Mouse (Mus musculus) ES-E14 (cell line): ENCODE measurements around the gene Mthfd2l. TPM values are rescaled to one million over a fixed set of nuclear protein-coding genes. Genes with fewer than 3 reads are reported as not detected.

Experiments
- DNase-seq: peaks from one replicate; pipeline ENCODE4 v3.0.0-alpha.2; 2013; ENCODE audit warnings: low read depth, low spot score
- H3K27ac ChIP-seq: 2 replicates; pipeline ENCODE4 v1.5.1; 2012; ENCODE audit warnings: low read depth, mild to moderate bottlenecking, low read length, moderate library complexity, mixed read lengths; ENCODE audit not compliant: poor library complexity, insufficient read depth, severe bottlenecking
- H3K36me3 ChIP-seq: 2 replicates; pipeline ENCODE4 v1.6.1; 2012; ENCODE audit warnings: mild to moderate bottlenecking, low read length, moderate library complexity, mixed read lengths; ENCODE audit not compliant: control insufficient read depth, poor library complexity, insufficient read depth, severe bottlenecking
- H3K4me1 ChIP-seq, 2 experiments: fragments of 150-350 bp in 1 of 2; sonication (generic) in 1 of 2; 2 replicates each; pipeline ENCODE4 v1.6.1; 2012; ENCODE audit warnings: low read length in 2 of 2, mild to moderate bottlenecking in 1 of 2, mixed read lengths in 1 of 2; ENCODE audit not compliant: control insufficient read depth in 2 of 2, insufficient read depth in 2 of 2, poor library complexity in 1 of 2
- H3K4me3 ChIP-seq, 2 experiments: fragments of 150-350 bp in 1 of 2; sonication (generic) in 1 of 2; 2 replicates each; pipeline ENCODE4 v1.5.1; 2012; ENCODE audit warnings: low read length in 2 of 2, low read depth in 1 of 2, mild to moderate bottlenecking in 1 of 2, mixed read lengths in 1 of 2; ENCODE audit not compliant: insufficient read depth in 1 of 2, poor library complexity in 1 of 2, severe bottlenecking in 1 of 2
- H3K9ac ChIP-seq: 2 replicates; pipeline ENCODE4 v1.6.1; 2012; ENCODE audit warnings: low read depth, mild to moderate bottlenecking, low read length, mixed read lengths; ENCODE audit not compliant: poor library complexity, insufficient read depth, severe bottlenecking
- H3K9me3 ChIP-seq: fragments of 150-350 bp; sonication (generic); 2 replicates; pipeline ENCODE4 v1.6.1; 2012; ENCODE audit warnings: low read depth, mild to moderate bottlenecking, low read length; ENCODE audit not compliant: control insufficient read depth, insufficient read depth
- CHD2 ChIP-seq: IDR thresholded peaks from 2 replicates; pipeline ENCODE4 v1.6.1; 2014; ENCODE audit warnings: mild to moderate bottlenecking, low read depth, low read length, inconsistent platforms
- HCFC1 ChIP-seq: IDR thresholded peaks from 2 replicates; pipeline ENCODE4 v1.6.1; 2012; ENCODE audit warnings: low read length, inconsistent platforms, borderline replicate concordance; ENCODE audit not compliant: insufficient read depth
- MAFK ChIP-seq: IDR thresholded peaks from 2 replicates; pipeline ENCODE4 v1.6.1; 2014; ENCODE audit warnings: mild to moderate bottlenecking, low read depth, low read length, inconsistent platforms; ENCODE audit not compliant: insufficient read depth
- ZC3H11A ChIP-seq: IDR thresholded peaks from 2 replicates; pipeline ENCODE4 v1.6.1; 2012; ENCODE audit warnings: low read depth, mild to moderate bottlenecking, inconsistent platforms, low read length, borderline replicate concordance
- ZNF384 ChIP-seq: IDR thresholded peaks from 2 replicates; pipeline ENCODE4 v1.6.1; 2012; ENCODE audit warnings: low read depth, low read length, inconsistent platforms
- in situ Hi-C, 2 experiments: fragments of 600-800 bp; cut with MboI; formaldehyde crosslinking; loops; one replicate each; pipeline ENCODE4 v1.15.1; 2025; ENCODE audit warnings: low sequenced_read_pairs in 2 of 2, inconsistent platforms in 1 of 2; ENCODE audit not compliant: unreplicated experiment in 2 of 2
- total RNA-seq: library from RNA; depleted of rRNA; stranded (reverse); fragments of 300-350 nt; gene quantifications from 2 replicates; pipeline ENCODE4 v1.2.3, GENCODE M21; 2012

Gene Mthfd2l
- total RNA-seq, 1 experiment, result 4.0 TPM

DNA sequence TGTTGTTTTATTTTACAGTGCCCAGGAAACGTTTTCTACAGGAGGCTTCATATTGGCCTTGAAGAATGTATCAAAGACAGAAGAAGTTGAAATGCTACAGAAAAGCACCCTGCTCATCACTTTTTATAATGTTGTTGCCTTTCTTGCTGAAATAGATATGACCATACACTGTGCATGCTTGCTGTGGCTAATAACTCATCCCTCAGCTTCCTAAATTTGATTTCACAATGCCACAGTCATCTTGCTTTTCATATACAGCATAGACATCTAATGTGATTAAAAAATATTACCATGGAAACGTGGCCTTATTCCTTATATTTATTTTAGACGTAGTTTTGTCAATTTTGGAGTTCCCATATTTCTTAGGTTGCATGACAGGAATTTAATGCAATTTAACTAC is 33.5 kb upstream of the Mthfd2l start:
- H3K36me3 ChIP-seq, result no peaks in the 10 kb centered on the region
- H3K4me3 ChIP-seq, result no peak overlapping the region
- no peaks in the 10 kb centered on the region for H3K9me3 ChIP-seq
- H3K9ac ChIP-seq, result no peak overlapping the region
- no peak overlapping the region for H3K27ac ChIP-seq
- in situ Hi-C loops, result no loop called here
- DNase-seq, result no peak
- TF ChIP-seq MAFK, result no peak
- H3K4me1 ChIP-seq, result no peaks in the 10 kb centered on the region

DNA sequence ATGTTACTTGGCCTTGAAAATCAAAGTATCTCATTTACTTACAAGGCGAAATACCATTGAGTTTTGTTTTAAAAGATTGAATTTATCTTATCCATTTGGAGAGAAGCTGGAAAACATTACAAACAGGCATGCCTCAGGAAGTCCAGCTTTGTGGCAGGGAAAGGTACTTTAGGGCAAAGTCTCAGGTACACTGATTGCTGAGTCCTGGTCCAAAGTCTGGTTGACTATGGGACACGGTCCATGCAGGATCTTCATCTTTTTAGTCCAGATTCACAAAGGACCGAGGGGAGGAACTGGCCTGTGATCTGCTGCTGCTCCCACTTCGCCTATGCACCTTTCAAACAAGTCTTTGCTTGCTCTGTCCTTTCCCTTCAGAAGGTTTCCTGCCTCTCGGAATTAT is 31.6 kb upstream of the Mthfd2l start:
- TF ChIP-seq ZNF384 (no peak), CHD2 (no peak), ZC3H11A (no peak), HCFC1 (no peak), MAFK (no peak)
- in situ Hi-C loops, result no loop called here

DNA sequence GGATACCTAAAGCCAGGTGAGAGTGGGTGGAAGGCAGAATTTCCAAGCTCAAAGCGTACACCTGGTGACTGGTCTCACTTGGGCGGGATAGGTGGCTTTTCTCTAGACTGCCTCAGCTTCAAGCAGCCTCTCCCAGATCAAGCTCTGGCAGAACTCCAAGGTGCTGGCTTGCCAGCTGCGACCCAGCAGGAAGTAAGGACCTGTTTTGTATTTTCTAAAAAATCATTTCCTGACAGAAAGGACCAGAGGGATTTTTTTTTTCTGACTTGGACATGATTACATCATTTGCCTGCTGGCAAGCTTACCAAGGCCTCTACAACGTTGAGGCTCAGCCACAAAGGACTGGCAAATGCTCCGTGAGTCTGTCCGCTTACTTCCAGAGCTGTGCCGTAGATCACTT is 30.8 kb upstream of the Mthfd2l start:
- in situ Hi-C loops, result loop anchor here (25.0 kb wide), 2 partner anchors 238 to 688 kb away; partner anchors contain the start of gene Cox18 (in 1 of the 2)

More for the DNA sequence above, 31.6 kb upstream of the Mthfd2l start:
- DNase-seq, result no peak
- H3K4me1 ChIP-seq, result no peaks in the 10 kb centered on the region
- H3K27ac ChIP-seq, result no peak overlapping the region
- H3K36me3 ChIP-seq, result no peaks in the 10 kb centered on the region
- no peaks in the 10 kb centered on the region for H3K9me3 ChIP-seq
- H3K4me3 ChIP-seq, result no peak overlapping the region
- H3K9ac ChIP-seq, result no peak overlapping the region

DNA sequence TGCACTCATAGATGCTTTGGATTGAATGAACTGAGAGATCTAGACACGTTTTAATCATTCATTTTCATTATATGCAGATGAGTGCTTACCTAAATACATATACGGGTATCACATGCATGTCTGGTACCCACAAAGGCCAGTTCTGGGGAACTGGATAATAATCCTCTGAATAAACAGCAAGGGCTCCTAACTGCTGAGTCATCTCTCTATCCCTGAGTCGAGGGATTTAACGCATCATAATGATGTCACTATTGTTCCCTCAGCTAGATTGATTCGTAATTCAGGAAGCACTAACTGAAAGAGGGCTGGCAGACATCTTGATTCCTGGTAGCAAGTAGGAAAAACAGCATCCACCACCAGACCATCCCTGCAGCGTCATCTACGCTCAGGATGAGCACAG is 30.2 kb upstream of the Mthfd2l start:
- Histone ChIP-seq H3K4me1 (no peaks in the 10 kb centered on the region), H3K9ac (no peak overlapping the region), H3K27ac (no peak overlapping the region), H3K36me3 (no peaks in the 10 kb centered on the region), H3K4me3 (no peak overlapping the region), H3K9me3 (no peaks in the 10 kb centered on the region)
- TF ChIP-seq CHD2 (no peak), ZNF384 (no peak), MAFK (peak; percentile 73)
- in situ Hi-C loops, result loop anchor here (25.0 kb wide), 2 partner anchors 238 to 688 kb away; partner anchors contain the start of gene Cox18 (in 1 of the 2)
- no peak for DNase-seq

More for the DNA sequence above, 30.8 kb upstream of the Mthfd2l start:
- TF ChIP-seq ZNF384 (no peak), CHD2 (no peak), ZC3H11A (no peak), MAFK (no peak), HCFC1 (no peak)
- Histone ChIP-seq H3K4me3 (no peak overlapping the region), H3K9me3 (no peaks in the 10 kb centered on the region), H3K27ac (no peak overlapping the region), H3K9ac (no peak overlapping the region), H3K36me3 (no peaks in the 10 kb centered on the region), H3K4me1 (no peaks in the 10 kb centered on the region)
- DNase-seq, result no peak

GRCm38 (mm10) chr5:90902380-90903260 is 28.3 kb upstream of the Mthfd2l start:
- in situ Hi-C loops, result loop anchor here (25.0 kb wide), 2 partner anchors 240 to 690 kb away; partner anchors contain the start of gene Cox18 (in 1 of the 2)
- H3K4me3 ChIP-seq, result no peak overlapping the region

More at GRCm38 (mm10) chr5:90902380-90903260, 28.3 kb upstream of the Mthfd2l start:
- Histone ChIP-seq H3K9ac (no peak overlapping the region), H3K27ac (no peak overlapping the region), H3K9me3 (no peaks in the 10 kb centered on the region), H3K36me3 (no peaks in the 10 kb centered on the region), H3K4me1 (no peaks in the 10 kb centered on the region)
- DNase-seq, result no peak
- TF ChIP-seq HCFC1, result no peak
- no peak for TF ChIP-seq ZC3H11A
- TF ChIP-seq MAFK, result no peak
- TF ChIP-seq CHD2, result no peak
- no peak for TF ChIP-seq ZNF384
